Mouse (Mus musculus) bone marrow macrophage, adult 2 months (primary cell): Measurements from ENCODE around the gene Cemip2.

Experiments
- CTCF ChIP-seq: IDR thresholded peaks from 2 replicates; pipeline ENCODE4 v1.5.1; 2012; ENCODE audit warnings: low read depth, mild to moderate bottlenecking, low read length, moderate library complexity
- POLR2A ChIP-seq: IDR thresholded peaks from 2 replicates; pipeline ENCODE4 v1.6.1; 2012; ENCODE audit warnings: mild to moderate bottlenecking, low read depth, low read length, borderline replicate concordance

- no peak for TF ChIP-seq POLR2A
- no peak for TF ChIP-seq CTCF
These were observed 119.1 kb downstream of the Cemip2 start for GRCm38 (mm10) chr19:21897122-21897827.
